ENCODE assay signal across 16 mouse cellular contexts in the genomic region with DNA sequence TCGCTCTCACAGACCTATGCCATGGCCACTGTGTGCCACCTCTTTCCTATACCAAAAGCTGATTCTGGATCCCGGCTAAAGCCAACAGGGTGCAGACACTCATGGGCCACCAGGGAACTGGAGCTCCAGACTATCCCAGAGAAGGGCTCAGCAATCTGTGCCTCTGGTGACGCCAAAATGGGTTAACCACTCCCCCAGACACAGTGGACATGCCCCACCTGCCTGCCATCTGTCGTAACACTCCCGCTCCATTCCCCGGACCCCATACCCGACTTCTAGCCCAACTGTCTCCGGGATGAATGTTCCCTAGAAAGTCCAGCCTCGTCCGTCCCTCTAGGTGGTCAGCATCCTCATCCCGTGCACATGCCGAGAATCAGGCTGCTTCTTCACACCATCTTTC. TPM values are rescaled to one million over a fixed set of nuclear protein-coding genes. Genes with fewer than 3 reads are reported as not detected.
"Had no signal": no experiment of that assay in that cellular context is flagged by ENCODE, and none has a peak within 500 bp of the region (broad histone marks: within the 10 kb centered on the region; RNA-seq: fewer than 3 reads in every experiment).

No protein-coding gene starts in this region.

- H3K27me3 ChIP-seq: neural tube, embryonic 15.5 days; stomach, embryonic 15.5 days had no signal

- H3K4me2 ChIP-seq: neural tube, embryonic 15.5 days; stomach, embryonic 15.5 days had no signal

- H3K4me3 ChIP-seq: neural tube, embryonic 15.5 days; stomach, embryonic 15.5 days had no signal

- H3K9ac ChIP-seq: neural tube, embryonic 15.5 days; stomach, embryonic 15.5 days had no signal

- H3K36me3 ChIP-seq: stomach, embryonic 15.5 days had no signal

- H3K27ac ChIP-seq: neural tube, embryonic 15.5 days; stomach, embryonic 15.5 days; stomach, postnatal 0 days had no signal

- H3K9me3 ChIP-seq: neural tube, embryonic 15.5 days; stomach, embryonic 15.5 days had no signal

- DNase-seq: retina, postnatal 1 day; right cerebral cortex, adult 18-20 months; right cerebral cortex, postnatal 14 days; right cerebral cortex, postnatal 25 days; right cerebral cortex, postnatal 4 days; spleen, adult 18-20 months; thymus, adult 18-20 months; thymus, adult 2 months; thymus, postnatal 14 days; thymus, postnatal 25 days; thymus, postnatal 36 days; thymus, postnatal 4 days had no signal

- H3K4me1 ChIP-seq: stomach, embryonic 15.5 days had no signal

RNA-seq across cellular contexts. Expression of gene Ntn1, which starts 51.8 kb away (rescaled TPM):
- total RNA-seq: neutrophil, adult 5-6 weeks had no signal
